ENCODE assay signal across 23 mouse cellular contexts in genomic region chr17:64764175-64765122, GRCm38 (mm10).
DNase-seq lines count a peak whose midpoint lies in the region; ATAC-seq and TF ChIP-seq lines count a peak whose summit lies in the region.
"Had no signal": no experiment of that assay in that cellular context is flagged by ENCODE, and none has a peak within 500 bp of the region (broad histone marks: within the 10 kb centered on the region; RNA-seq: fewer than 3 reads in every experiment).

No protein-coding gene starts in this region.

- ATAC-seq in intestine, embryonic 14.5 days (replicated peaks; ENCODE audit: low FRiP score, low TSS enrichment, low read depth): no peak
- no peak for ATAC-seq in intestine, postnatal 0 days
- peak; percentile 57 for ATAC-seq in lung, postnatal 0 days
- ATAC-seq: forebrain, embryonic 15.5 days had no signal

- TF ChIP-seq EP300 in lung, postnatal 0 days (IDR thresholded peaks at IDR 0.05): no peak

- no peaks in the 10 kb centered on the region for H3K4me1 ChIP-seq in intestine, embryonic 14.5 days (replicated peaks; ENCODE audit: control insufficient read depth, insufficient read depth, low read length)
- H3K4me1 ChIP-seq in intestine, postnatal 0 days (replicated peaks; ENCODE audit: control insufficient read depth, insufficient read depth, low read length): no peaks in the 10 kb centered on the region
- no peaks in the 10 kb centered on the region for H3K4me1 ChIP-seq in lung, postnatal 0 days (ENCODE audit: insufficient read depth, low read depth, low read length)
- H3K4me1 ChIP-seq: forebrain, embryonic 12.5 days; forebrain, embryonic 15.5 days; heart, embryonic 10.5 days; heart, embryonic 13.5 days; hindbrain, embryonic 13.5 days had no signal

- no peak overlapping the region for H3K4me2 ChIP-seq in intestine, embryonic 14.5 days (ENCODE audit: low read length)
- H3K4me2 ChIP-seq in intestine, postnatal 0 days (replicated peaks; ENCODE audit: low read depth): no peak overlapping the region
- H3K4me2 ChIP-seq in lung, postnatal 0 days (replicated peaks; ENCODE audit: low read depth, low read length): no peak overlapping the region
- H3K4me2 ChIP-seq: forebrain, embryonic 12.5 days; forebrain, embryonic 15.5 days; heart, embryonic 13.5 days; hindbrain, embryonic 13.5 days had no signal

- H3K9ac ChIP-seq in intestine, embryonic 14.5 days (ENCODE audit: low read length): no peak overlapping the region
- no peak overlapping the region for H3K9ac ChIP-seq in intestine, postnatal 0 days (ENCODE audit: low read depth, low read length)
- H3K9ac ChIP-seq in lung, postnatal 0 days (replicated peaks; ENCODE audit: low read depth): no peak overlapping the region
- H3K9ac ChIP-seq: embryonic facial prominence, embryonic 13.5 days; forebrain, embryonic 12.5 days; forebrain, embryonic 15.5 days; heart, embryonic 13.5 days; hindbrain, embryonic 13.5 days had no signal

- H3K79me3 ChIP-seq in C2C12 (ENCODE audit: low read depth): no peaks in the 10 kb centered on the region

- WGBS in intestine, embryonic 14.5 days: 88% methylated on average over 11 of the region's 11 CpGs
- WGBS in intestine, postnatal 0 days: 88% methylated on average over 11 of the region's 11 CpGs
- 84% methylated on average over 11 of the region's 11 CpGs for WGBS in lung, postnatal 0 days

- H3K36me3 ChIP-seq in intestine, embryonic 14.5 days (ENCODE audit: control insufficient read depth, insufficient read depth, low read length): no peaks in the 10 kb centered on the region
- no peaks in the 10 kb centered on the region for H3K36me3 ChIP-seq in intestine, postnatal 0 days (ENCODE audit: control insufficient read depth, insufficient read depth)
- H3K36me3 ChIP-seq in lung, postnatal 0 days (ENCODE audit: insufficient read depth, low read length): no peaks in the 10 kb centered on the region
- no peaks in the 10 kb centered on the region for H3K36me3 ChIP-seq in C2C12 (ENCODE audit: control insufficient read depth, insufficient read depth)
- H3K36me3 ChIP-seq: embryonic facial prominence, embryonic 10.5 days; embryonic facial prominence, embryonic 13.5 days; forebrain, embryonic 12.5 days; forebrain, embryonic 15.5 days; heart, embryonic 10.5 days; heart, embryonic 13.5 days; hindbrain, embryonic 13.5 days had no signal

- H3ac ChIP-seq in C2C12 (ENCODE audit: control insufficient read depth, insufficient read length, low read depth): peak overlapping the region; percentile 38

- H3K27ac ChIP-seq in intestine, embryonic 14.5 days (ENCODE audit: low read depth): no peak overlapping the region
- H3K27ac ChIP-seq in intestine, postnatal 0 days (ENCODE audit: low read depth, low read length): no peak overlapping the region
- no peak overlapping the region for H3K27ac ChIP-seq in lung, postnatal 0 days (ENCODE audit: low read length)
- H3K27ac ChIP-seq: embryonic facial prominence, embryonic 10.5 days; embryonic facial prominence, embryonic 13.5 days; forebrain, embryonic 12.5 days; forebrain, embryonic 15.5 days; heart, adult 2 months; heart, embryonic 10.5 days; heart, embryonic 13.5 days; hindbrain, embryonic 13.5 days had no signal

- H3K9me3 ChIP-seq in intestine, embryonic 14.5 days (ENCODE audit: control insufficient read depth, low read length): no peaks in the 10 kb centered on the region
- H3K9me3 ChIP-seq in intestine, postnatal 0 days (ENCODE audit: control insufficient read depth): no peaks in the 10 kb centered on the region
- H3K9me3 ChIP-seq in lung, postnatal 0 days (ENCODE audit: low read length): no peaks in the 10 kb centered on the region
- H3K9me3 ChIP-seq: embryonic facial prominence, embryonic 10.5 days; embryonic facial prominence, embryonic 13.5 days; forebrain, embryonic 12.5 days; forebrain, embryonic 15.5 days; heart, embryonic 10.5 days; heart, embryonic 13.5 days; hindbrain, embryonic 13.5 days had no signal

- TF ChIP-seq CTCF in intestine, postnatal 0 days (IDR thresholded peaks at IDR 0.05; ENCODE audit: low read depth): no peak
- no peak for TF ChIP-seq CTCF in lung, postnatal 0 days (IDR thresholded peaks at IDR 0.05)
- TF ChIP-seq CTCF in C2C12 (IDR thresholded peaks at IDR 0.05; ENCODE audit: control insufficient read depth, insufficient read depth, insufficient read length): no peak

- no peaks in the 10 kb centered on the region for H3K79me2 ChIP-seq in C2C12 (ENCODE audit: control insufficient read depth, insufficient read depth)

- H3K27me3 ChIP-seq in intestine, embryonic 14.5 days (replicated peaks; ENCODE audit: control insufficient read depth, insufficient read depth, low read length): no peaks in the 10 kb centered on the region
- H3K27me3 ChIP-seq in intestine, postnatal 0 days (replicated peaks; ENCODE audit: control insufficient read depth, insufficient read depth, low read length): no peaks in the 10 kb centered on the region
- H3K27me3 ChIP-seq in lung, postnatal 0 days (replicated peaks; ENCODE audit: insufficient read depth, low read length): no peaks in the 10 kb centered on the region
- no peaks in the 10 kb centered on the region for H3K27me3 ChIP-seq in C2C12 (ENCODE audit: control insufficient read depth, insufficient read depth, insufficient read length)
- H3K27me3 ChIP-seq: embryonic facial prominence, embryonic 13.5 days; forebrain, embryonic 12.5 days; forebrain, embryonic 15.5 days; heart, embryonic 13.5 days; hindbrain, embryonic 13.5 days had no signal

- no peak overlapping the region for H3K4me3 ChIP-seq in intestine, embryonic 14.5 days (ENCODE audit: low read depth, low read length)
- no peak overlapping the region for H3K4me3 ChIP-seq in intestine, postnatal 0 days (ENCODE audit: low read depth, low read length)
- no peak overlapping the region for H3K4me3 ChIP-seq in lung, postnatal 0 days (ENCODE audit: low read depth, low read length)
- no peak overlapping the region for H3K4me3 ChIP-seq in C2C12 (ENCODE audit: insufficient read depth, poor library complexity, severe bottlenecking)
- H3K4me3 ChIP-seq: embryonic facial prominence, embryonic 10.5 days; embryonic facial prominence, embryonic 13.5 days; erythroblast, embryonic 14.5 days; forebrain, embryonic 12.5 days; forebrain, embryonic 15.5 days; heart, adult 2 months; heart, embryonic 10.5 days; heart, embryonic 13.5 days; hindbrain, embryonic 13.5 days had no signal

- DNase-seq in intestine, embryonic 14.5 days (ENCODE audit: low spot score): peak; percentile 32
- DNase-seq in lung, postnatal 0 days (ENCODE audit: low spot score): peak; percentile 47
- no peak for DNase-seq in lung, postnatal 10 days
- peak; percentile 5 for DNase-seq in 416B (ENCODE audit: low read depth)
- no peak for DNase-seq in right cerebral cortex, postnatal 4 days
- no peak for DNase-seq in thymus, adult 18-20 months
- DNase-seq: adrenal gland, adult 2 months; adrenal gland, postnatal 14 days; cerebellum, adult 11 months; cerebellum, adult 8-10 months; embryo, embryonic 11 days; heart, adult 2 months; heart, postnatal 14 days had no signal

TF ChIP-seq in C2C12, 6 proteins besides CTCF, POLR2A, EP300 and RAD21:
- TF ChIP-seq CEBPB (IDR thresholded peaks at IDR 0.05; ENCODE audit: low read depth) (no peak), USF1 (IDR thresholded peaks at IDR 0.05; ENCODE audit: low read depth) (no peak), MYOD1 (IDR thresholded peaks at IDR 0.05; ENCODE audit: control insufficient read depth, insufficient read length, low read depth) (no peak), FOSL1 (IDR thresholded peaks at IDR 0.05; ENCODE audit: insufficient read depth, low read length, poor library complexity, severe bottlenecking) (no peak), MYOG (IDR thresholded peaks at IDR 0.05; ENCODE audit: control insufficient read depth, extremely low read depth, insufficient read length) (no peak), MAX (IDR thresholded peaks at IDR 0.05) (no peak)

Comparison
In these comparisons a context has a peak if more than half of its experiments do, and no peak if none do; other contexts are left out.
1. DNase-seq: peak in intestine, embryonic 14.5 days (single experiment), lung, postnatal 0 days (single experiment) and 416B (single experiment); none in lung, postnatal 10 days (single experiment), right cerebral cortex, postnatal 4 days (single experiment) and thymus, adult 18-20 months (0 of 2).